Mouse (Mus musculus): ENCODE results near the gene Tgfb1.

The Tgfb1 gene

DNA sequence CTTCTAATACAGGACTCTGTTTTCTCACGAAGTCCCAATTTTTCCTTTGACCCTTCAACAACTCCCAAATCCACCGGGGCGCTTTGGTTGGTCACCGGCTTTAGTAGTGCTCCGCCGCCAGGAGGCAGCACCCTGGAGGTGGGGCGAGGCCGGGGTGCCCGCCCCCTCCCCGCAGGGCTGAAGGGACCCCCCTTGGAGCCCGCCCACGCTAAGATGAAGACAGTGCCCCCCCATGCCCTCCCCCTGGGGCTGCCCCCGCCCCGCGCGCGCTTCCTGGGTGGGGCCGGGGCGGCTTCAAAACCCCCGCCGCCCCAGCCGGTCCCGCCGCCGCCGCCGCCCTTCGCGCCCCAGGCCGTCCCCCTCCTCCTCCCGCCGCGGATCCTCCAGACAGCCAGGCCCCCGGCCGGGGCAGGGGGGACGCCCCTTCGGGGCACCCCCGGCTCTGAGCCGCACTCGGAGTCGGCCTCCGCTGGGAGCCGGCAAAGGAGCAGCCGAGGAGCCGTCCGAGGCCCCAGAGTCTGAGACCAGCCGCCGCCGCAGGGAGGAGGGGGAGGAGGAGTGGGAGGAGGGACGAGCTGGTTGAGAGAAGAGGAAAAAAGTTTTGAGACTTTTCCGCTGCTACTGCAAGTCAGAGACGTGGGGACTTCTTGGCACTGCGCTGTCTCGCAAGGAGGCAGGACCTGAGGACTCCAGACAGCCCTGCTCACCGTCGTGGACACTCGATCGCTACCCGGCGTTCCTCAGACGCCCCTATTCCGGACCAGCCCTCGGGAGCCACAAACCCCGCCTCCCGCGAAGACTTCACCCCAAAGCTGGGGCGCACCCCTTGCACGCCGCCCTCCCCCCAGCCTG lies at the start of gene Tgfb1:
TSS of gene Tgfb1 (plus strand) at position 323 of the 852 bp plus-strand sequence.
- peak; percentile 80 to 85 for DNase-seq

GRCm38 (mm10) chr7:25637099-25637498 lies 49.7 kb upstream of the Tgfb1 start:
- DNase-seq: no peak

- no peak for DNase-seq
These were observed 47.0 kb upstream of the Tgfb1 start for GRCm38 (mm10) chr7:25639754-25640153.

DNA sequence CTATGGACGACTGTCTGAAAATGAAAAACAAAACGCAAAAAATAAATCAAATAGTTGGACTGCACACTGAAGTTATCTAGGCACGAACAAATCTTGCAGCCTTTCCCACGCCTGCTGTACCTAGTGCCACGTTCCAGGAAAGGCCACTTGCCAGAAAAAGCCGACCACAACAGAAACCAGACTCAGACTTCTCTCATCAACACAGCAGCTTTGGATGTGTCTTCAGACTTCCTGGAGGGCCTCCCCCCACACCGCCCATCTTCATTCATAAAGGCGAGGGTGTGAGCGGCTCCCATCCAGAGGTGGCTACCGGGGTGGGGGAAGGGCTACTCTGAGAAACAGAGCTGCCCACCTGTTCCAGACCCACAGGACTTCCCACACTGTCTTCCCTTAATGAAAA lies 42.7 kb upstream of the Tgfb1 start:
- DNase-seq: no peak

DNA sequence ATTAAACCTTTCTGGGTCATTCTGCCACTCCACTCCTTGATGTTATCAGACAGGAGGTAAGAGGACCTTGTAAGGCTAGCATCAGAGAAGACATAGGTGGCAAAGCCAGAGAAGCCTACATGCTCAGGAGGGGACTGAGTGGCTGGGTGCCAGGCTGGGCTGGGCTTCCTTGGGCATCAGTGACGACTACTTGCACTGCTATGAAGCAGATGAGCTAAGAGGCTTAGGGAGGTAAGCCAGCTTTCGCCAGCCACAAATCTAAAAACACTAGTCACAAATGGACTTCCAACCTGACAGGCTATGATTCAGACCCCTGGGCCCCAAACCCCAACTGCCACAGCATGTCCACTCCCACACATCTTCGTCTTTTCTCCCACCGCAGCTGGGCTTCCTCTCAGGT lies 42.2 kb upstream of the Tgfb1 start:
- DNase-seq: no peak

GRCm38 (mm10) chr7:25645074-25645473 lies 41.7 kb upstream of the Tgfb1 start:
- no peak for DNase-seq

GRCm38 (mm10) chr7:25647574-25648123 lies 39.2 kb upstream of the Tgfb1 start:
- DNase-seq: peak in 1 of 2 experiments; percentile 18

DNA sequence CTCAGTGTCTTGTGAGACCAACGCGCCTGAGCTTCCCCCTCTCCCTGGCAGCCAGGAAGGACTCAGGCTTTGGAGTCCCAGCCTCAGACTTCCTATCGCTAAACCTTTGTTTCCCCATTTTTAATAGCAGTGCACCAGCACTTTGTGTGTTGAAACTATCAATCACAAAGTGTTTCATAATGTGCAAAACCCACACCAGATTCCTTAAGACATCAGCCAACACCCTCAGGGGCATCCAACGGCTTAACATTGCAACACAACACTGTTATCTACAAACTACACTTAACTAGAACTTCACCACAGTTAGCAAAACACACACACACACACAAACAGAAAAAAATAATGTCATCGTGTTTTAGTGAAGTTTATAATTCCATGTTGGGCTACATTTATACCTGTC lies 37.0 kb upstream of the Tgfb1 start:
- peak in 1 of 2 experiments; percentile 18 for DNase-seq

- DNase-seq: peak in 1 of 2 experiments; percentile 20
These were observed 35.5 kb upstream of the Tgfb1 start for GRCm38 (mm10) chr7:25651281-25651680.

DNA sequence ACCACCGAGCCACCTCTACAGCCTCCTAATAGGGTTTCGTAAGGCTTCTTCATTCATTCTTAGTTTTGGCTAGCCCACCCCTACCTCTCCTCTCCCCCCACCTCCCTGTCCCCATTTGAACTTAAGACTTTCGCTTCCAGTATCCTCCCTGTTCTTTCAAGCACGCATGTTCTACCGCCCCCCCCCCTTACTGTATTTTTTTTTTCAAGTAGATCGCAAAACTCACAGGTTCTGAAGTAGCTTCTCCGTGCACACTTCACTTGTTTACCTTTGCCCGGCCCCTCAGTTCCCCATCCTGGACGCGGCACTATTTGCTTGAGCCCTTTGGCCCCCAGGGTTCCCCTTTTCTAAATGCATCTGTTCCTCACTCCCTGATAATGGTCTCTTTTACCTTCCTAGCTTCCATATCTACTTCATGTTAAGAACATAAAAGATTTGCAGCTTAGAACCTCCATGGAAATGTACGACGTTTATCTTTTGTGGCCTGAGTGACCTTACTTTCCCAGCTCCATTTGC lies 34.5 kb upstream of the Tgfb1 start:
- no peak for DNase-seq

- DNase-seq: no peak
These were observed 31.0 kb upstream of the Tgfb1 start for GRCm38 (mm10) chr7:25655601-25656428.

DNA sequence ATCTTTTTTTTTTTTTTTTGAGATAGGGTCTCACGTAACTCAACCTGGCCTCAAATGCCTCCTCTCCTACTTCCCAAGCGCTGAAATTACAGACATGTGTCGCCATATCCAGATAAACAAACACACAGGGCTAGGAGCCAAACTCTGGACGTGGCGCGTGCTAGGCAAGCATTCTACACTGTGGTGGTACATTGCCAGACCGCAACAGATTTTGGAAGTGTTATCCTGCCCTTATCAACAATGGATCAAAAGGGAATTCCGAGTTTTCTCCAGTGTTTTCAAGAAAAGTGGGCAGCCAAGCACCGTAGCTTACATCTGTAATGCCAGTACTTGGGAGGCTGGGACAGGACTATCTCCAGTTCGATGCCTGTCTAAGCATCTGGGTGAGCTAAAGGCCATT lies 29.0 kb upstream of the Tgfb1 start:
- no peak for DNase-seq

- peak; percentile 100 for DNase-seq
These were observed 27.9 kb upstream of the Tgfb1 start, which contains the start of the genes Bckdha and Exosc5 for GRCm38 (mm10) chr7:25658657-25659472. Gene Bckdha, minus strand, starts transcription at chr7:25658981. Gene Exosc5, plus strand, starts transcription at chr7:25659164.

DNA sequence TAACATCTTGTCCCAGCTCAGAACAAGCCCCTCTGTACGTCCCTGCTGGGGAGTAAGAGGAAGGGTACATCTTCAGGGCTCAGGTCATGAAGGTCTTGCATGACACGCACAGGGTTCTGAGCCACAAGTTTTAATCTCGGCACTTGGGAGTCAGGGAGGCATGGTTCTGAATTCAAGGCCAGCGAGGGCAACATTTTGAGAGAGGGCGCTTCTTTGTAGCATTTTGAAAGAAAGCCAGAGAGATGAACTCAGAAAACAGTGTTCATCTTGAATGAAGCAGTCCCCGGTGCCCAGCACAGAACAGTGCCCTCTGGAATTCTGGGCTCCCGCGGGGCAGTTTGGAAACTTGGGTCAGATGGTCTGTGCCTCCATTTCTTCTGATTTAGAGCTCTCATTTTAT lies 20.4 kb upstream of the Tgfb1 start:
- no peak for DNase-seq

DNA sequence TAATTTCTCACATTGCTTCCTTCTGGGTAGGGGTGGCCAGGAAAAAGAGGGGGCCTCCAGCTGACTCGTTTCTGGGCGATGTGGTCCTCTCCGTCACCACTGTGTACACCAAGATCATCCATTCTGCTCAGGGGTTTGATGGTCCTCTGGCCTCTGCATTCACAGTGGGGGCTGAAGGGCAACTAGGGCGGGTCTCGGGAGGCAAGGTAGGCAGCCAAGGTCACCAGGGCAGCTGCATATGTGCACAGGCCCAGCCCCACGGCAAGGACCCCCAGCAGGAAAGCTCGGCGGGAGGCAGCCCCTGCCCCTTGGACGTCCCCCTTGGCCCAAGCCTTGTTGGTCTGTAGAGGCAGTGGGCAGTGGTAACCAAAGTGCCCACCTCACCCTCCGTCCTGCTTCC lies 17.6 kb upstream of the Tgfb1 start:
- DNase-seq: no peak

DNA sequence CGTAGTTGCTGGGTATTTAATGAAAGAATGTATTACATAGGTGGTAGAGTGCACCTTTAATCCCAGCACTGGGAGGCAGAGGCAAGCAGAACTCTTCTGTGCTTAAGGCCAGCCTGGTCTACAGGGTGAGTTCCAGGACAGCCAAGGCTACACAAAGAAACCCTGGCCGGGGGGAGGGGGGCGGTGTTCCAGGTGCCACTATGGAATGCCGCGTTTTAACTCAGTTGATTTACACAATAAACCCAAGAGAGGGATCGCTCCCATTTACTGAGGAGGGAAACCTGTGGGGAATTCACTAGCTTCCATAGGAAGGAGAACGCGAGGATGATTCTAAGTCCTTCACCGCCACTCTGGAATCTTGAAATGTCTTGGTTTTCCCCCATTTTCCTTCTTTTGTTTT lies 17.2 kb upstream of the Tgfb1 start:
- no peak for DNase-seq

DNA sequence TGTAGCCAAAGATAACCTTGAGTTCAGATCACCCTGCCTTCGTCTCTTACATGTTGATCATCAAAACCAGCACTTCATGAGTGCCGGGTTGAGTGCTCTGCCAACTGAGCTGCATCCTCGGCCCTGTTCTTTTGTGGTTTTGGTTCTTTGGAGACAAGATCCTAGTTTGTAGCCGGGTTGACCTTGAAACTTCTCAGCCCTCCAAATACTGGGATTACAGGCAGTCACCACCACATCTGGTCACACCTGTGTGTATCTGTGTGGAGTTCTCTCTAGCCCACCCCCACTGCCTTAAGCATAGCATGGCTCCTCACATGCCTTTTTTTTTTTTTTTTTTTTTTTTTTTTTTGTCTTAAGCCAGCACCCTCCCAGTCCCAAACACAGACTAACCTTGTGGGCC lies 16.7 kb upstream of the Tgfb1 start:
- no peak for DNase-seq

DNA sequence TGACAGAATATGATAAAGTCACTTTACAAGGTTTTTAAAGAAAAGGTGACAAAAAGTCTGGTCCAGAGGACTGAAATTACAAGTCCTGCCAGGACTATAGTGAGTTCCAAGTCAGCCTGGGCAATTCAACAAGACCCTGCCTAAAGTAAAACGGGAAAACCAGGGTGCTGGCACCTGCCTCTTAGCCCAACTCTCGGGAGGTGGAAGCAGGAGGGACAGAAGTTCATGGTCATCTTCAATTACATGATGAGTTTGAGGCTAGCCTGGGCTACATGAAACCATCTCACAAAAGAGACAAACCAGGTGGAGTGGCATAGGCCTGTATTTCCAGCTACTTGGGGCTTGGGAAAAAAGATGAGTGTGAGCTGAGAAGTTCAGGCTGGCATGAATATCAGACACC lies 15.1 kb upstream of the Tgfb1 start:
- DNase-seq: no peak

- no peak for DNase-seq
These were observed 14.4 kb upstream of the Tgfb1 start for GRCm38 (mm10) chr7:25672442-25672841.

GRCm38 (mm10) chr7:25674297-25674696 lies 12.5 kb upstream of the Tgfb1 start:
- DNase-seq: no peak

GRCm38 (mm10) chr7:25674719-25675300 lies 12.0 kb upstream of the Tgfb1 start, which contains the start of gene Tmem91:
Gene Tmem91, minus strand, starts transcription at chr7:25675166.
- DNase-seq: no peak

- no peak for DNase-seq
These were observed 11.4 kb upstream of the Tgfb1 start for GRCm38 (mm10) chr7:25675405-25675804.
